Mouse (Mus musculus) brain, embryonic 14.5 days (tissue): ENCODE measurements around the gene Itpr1.

Experiments used
- CTCF ChIP-seq: fragments of 200-500 bp; IDR thresholded peaks from 2 replicates; pipeline ENCODE4 v1.5.1; 2012; ENCODE audit warnings: inconsistent platforms, mild to moderate bottlenecking, moderate library complexity, borderline replicate concordance; ENCODE audit not compliant: insufficient read depth, insufficient read length; ENCODE audit errors: extremely low read depth
- POLR2A ChIP-seq: fragments of 200-500 bp; IDR thresholded peaks from 2 replicates; pipeline ENCODE4 v1.6.1; 2012; ENCODE audit warnings: mild to moderate bottlenecking, inconsistent platforms, borderline replicate concordance; ENCODE audit not compliant: poor library complexity, insufficient read depth, insufficient read length, severe bottlenecking; ENCODE audit errors: extremely low read depth

- TF ChIP-seq POLR2A (no peak), CTCF (no peak)
Measured at GRCm38 (mm10) chr6:108598691-108599090, 385.8 kb downstream of the Itpr1 start.
